Mouse (Mus musculus) macrophage (primary cell): ENCODE results near the gene Coil. TPM values are rescaled to one million over a fixed set of nuclear protein-coding genes. Genes with fewer than 3 reads are reported as not detected.
"Not testable (repeated sequence)": the region's sequence is repeated elsewhere in the genome, so short reads cannot be mapped to it uniquely, and the experiment has no call there.

Experiments
- H3K27ac ChIP-seq: fragments of 350-480 bp; formaldehyde crosslinking; 2 replicates; pipeline ENCODE4 v1.9.0; 2021
- H3K36me3 ChIP-seq: fragments of 350-480 bp; formaldehyde crosslinking; 2 replicates; pipeline ENCODE4 v1.9.0; 2021; ENCODE audit errors: inconsistent target
- H3K4me3 ChIP-seq: fragments of 350-480 bp; formaldehyde crosslinking; 2 replicates; pipeline ENCODE4 v1.9.0; 2021; ENCODE audit errors: inconsistent target
- H3K79me2 ChIP-seq: fragments of 350-480 bp; formaldehyde crosslinking; 2 replicates; pipeline ENCODE4 v1.9.0; 2021; ENCODE audit errors: inconsistent target
- WGBS: methylation state at CpG from one replicate; pipeline ENCODE4 v1.1.7; 2026; ENCODE audit warnings: inconsistent platforms; ENCODE audit not compliant: missing documents; 5-methylcytosine and 5-hydroxymethylcytosine counted together
- polyA plus RNA-seq: library from polyadenylated mRNA; stranded (reverse); fragments of 250-400 nt; gene quantifications from 3 replicates; pipeline ENCODE4 v1.2.4, GENCODE M21; 2018; ENCODE audit warnings: inconsistent platforms

Gene Coil
- polyA plus RNA-seq, 1 experiment from 2014 or later, result 5.1 TPM

DNA sequence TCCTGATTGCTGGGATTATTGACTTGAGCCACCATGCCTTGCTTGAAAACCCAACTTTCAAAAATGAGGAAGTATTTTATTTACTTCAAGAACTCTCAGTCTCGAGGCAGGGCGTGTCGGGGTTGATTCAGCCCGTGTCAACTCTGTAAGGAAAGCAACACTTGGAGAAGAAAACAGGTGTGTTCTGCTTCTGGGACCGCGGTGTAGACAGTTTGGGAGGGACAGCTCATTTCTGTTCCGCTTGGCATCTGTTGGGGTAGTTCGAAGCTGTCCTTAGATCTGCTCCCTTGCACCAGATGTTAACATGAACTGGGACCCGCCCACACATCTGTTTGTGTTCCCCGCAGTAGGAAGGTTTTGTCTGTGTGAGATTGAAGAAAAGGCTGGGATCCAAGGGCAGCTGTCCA lies 57.9 kb downstream of the Coil start:
- 9% methylated on average over 10 of the region's 10 CpGs for WGBS
- Histone ChIP-seq H3K79me2 (peaks cover 6% of the 10 kb centered on the region; the same call in 1 of the 2 replicates), H3K36me3 (no peaks in the 10 kb centered on the region), H3K27ac (peak overlapping the region; percentile 81), H3K4me3 (peak overlapping the region; percentile 1; the same call in 1 of the 2 replicates)

DNA sequence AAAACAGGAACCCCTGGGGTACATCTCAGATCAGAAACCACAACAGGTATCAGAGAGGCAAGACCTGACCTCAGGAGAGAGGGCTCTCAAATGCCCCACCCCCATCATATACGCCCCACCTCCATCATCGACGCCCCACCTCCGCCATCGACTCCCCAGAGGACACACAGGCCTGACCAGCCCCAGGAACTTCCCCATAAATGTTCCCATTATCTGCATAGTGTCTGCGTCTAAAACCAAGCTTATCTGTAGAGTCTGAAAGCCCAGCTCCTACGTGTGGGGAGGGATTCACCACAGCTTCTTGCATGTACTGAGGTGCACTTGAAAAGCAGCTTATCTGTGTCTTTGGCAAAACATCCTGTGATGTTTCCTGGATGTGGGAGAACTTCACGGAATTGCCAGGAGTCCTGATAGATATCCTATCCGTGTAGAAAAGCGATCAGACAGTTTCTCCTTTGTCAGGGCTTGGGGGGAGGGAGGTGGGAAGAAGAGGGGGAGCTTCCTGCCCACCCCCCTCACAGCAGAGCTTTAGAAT lies 58.9 kb downstream of the Coil start:
- Histone ChIP-seq H3K4me3 (no peak overlapping the region), H3K79me2 (peaks cover 6% of the 10 kb centered on the region; the same call in 1 of the 2 replicates), H3K27ac (peak overlapping the region; percentile 81), H3K36me3 (no peaks in the 10 kb centered on the region)
- WGBS, result 27% methylated on average over 9 of the region's 10 CpGs

DNA sequence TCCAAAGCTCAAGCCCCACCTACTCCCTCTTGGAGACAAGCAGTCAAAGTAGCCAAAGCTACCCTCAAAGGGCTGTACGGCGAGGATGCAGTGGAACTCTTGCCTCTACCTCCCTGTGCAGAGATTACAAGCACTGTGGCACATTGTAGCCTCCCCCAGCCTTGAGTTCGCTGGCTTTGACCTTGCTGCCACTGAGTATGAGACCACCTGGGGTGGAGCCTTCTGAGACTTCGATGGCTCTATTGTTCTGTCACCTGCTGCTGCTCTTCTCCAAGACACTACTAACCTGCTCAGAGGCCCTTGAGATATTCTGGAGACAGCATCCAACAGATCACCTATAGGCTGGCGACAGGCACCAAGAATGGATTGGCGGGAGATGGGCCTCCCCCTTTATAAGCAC lies 60.5 kb downstream of the Coil start:
- Histone ChIP-seq H3K79me2 (peaks cover 6% of the 10 kb centered on the region; the same call in 1 of the 2 replicates), H3K36me3 (no peaks in the 10 kb centered on the region), H3K27ac (peak overlapping the region; percentile 48), H3K4me3 (no peak overlapping the region)
- 95% methylated on average over 6 of the region's 6 CpGs for WGBS

DNA sequence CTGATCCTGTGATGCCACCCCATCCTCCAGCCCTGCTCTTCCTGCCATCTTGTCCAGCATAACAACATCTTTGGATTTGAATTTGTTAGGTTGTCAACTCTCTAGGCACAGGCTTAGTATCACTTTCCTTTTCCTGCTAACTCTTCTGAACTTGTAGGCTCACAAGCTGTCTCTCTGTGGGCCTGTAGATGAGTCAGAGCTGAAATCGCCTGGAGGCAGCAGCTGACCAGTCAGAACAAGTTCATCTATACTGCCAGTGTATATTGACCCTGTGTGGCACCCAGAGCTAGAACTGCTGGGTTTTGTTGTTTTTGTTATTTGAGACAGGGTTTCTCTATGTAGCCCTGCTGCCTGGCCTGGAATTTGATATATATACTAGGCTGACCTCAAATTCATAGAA lies 61.1 kb downstream of the Coil start:
- Histone ChIP-seq H3K79me2 (peaks cover 6% of the 10 kb centered on the region; the same call in 1 of the 2 replicates), H3K27ac (peak overlapping the region; percentile 48), H3K4me3 (no peak overlapping the region), H3K36me3 (no peaks in the 10 kb centered on the region)
- 29% methylated on average over 1 of the region's 1 CpGs for WGBS

DNA sequence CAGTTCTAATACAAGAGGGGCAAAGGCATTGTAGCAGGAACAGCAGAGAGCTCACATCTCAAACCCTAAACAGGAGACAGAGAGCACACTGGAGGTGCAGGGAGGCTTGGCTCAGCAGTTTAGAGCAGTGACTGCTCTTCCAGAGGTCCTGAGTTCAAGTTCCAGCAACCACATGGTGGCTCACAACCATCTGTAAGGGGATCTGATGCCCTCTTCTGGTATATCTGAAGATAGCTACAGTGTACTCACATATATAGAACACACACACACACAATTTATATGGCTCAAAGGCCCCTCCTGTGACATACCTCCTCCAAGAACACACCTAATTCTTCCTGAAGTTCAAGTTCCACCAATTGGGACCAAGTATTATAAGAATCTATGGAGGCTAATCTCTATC lies 64.5 kb downstream of the Coil start:
- Histone ChIP-seq H3K79me2 (peaks cover 6% of the 10 kb centered on the region; the same call in 1 of the 2 replicates), H3K4me3 (no peak overlapping the region), H3K36me3 (no peaks in the 10 kb centered on the region), H3K27ac (no peak overlapping the region)

DNA sequence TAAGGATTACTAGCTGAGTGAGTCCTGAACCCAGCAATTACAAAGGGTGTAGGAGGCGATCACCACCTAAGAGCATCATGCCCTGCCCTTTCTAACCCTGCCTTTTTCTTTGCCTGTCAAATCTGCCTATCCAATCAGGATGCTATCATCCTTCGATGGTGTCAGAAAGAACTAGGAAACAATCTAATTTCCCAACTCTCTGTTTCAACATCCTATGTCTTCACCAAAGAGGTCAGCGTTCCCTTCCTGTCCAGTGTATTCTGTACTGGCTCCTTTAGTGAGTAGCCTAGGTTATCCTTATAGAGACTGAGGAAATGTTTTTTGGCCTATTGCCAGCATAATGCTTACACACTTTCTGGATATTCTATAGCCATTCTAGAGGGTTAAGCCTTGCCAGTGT lies 65.5 kb downstream of the Coil start:
- peaks cover 4% of the 10 kb centered on the region; the same call in 1 of the 2 replicates for H3K36me3 ChIP-seq
- H3K27ac ChIP-seq, result no peak overlapping the region
- 55% methylated on average over 3 of the region's 3 CpGs for WGBS
- no peak overlapping the region for H3K4me3 ChIP-seq
- no peaks in the 10 kb centered on the region; the same call in 1 of the 2 replicates for H3K79me2 ChIP-seq

DNA sequence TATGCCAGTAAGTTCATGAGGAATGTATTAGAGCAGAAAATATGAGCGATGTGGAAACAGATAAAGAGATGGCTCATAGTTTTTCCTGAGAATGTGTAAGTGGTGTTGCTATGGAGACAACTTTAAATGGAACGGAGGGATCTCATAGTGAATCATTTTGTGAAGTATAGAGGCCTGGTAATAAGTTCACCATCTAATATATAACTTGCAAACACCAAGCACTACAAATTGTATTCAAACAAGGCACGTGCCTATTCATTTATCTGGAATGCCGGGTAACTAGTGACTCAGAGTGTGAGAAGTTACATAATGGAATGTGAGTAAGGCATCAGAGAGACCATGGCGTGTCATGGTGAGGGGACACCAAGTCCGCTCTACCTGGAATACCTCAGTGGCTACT lies 68.4 kb downstream of the Coil start:
- WGBS, result 82% methylated on average over 6 of the region's 6 CpGs
- no peaks in the 10 kb centered on the region for H3K79me2 ChIP-seq
- no peak overlapping the region for H3K27ac ChIP-seq
- peaks cover 27% of the 10 kb centered on the region for H3K36me3 ChIP-seq
- no peak overlapping the region for H3K4me3 ChIP-seq

DNA sequence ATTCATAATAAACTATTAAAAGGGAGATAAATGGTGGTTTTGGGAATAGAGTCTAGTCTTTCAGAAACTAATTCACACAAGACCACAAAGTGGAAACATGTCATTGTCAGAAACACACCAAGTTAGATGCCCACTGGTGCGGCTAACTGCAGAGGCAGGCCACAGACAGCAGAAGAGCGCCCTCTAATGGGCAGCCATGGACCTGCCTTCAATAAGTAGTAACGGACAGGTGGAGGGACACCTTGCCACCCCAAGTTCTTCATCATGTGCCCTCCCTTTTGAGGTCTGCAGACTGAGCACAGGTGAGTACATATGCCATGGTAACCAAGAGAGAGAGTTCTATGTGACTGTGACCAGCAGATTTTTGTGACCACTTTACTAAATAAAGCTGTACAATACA lies 69.3 kb downstream of the Coil start:
- WGBS, result 41% methylated on average over 3 of the region's 3 CpGs
- Histone ChIP-seq H3K4me3 (no peak overlapping the region), H3K36me3 (peaks cover 30% of the 10 kb centered on the region), H3K79me2 (no peaks in the 10 kb centered on the region), H3K27ac (no peak overlapping the region)

DNA sequence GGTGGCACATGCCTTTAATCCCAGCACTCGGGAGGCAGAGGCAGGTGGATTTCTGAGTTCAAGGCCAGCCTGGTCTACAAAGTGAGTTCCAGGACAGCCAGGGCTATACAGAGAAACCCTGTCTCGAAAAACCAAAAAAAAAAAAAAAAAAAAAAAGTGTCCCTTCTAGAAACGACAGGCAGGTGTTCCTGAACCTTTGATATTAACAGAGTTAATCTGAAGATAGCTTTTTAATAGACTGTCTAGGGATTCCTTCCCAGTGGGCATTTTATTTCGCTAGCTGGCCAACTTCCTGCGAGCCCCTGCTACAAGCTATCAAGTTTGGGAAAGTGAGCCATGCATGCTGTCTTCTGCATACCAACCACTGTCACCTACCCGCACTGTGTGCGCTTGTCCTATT lies 71.0 kb downstream of the Coil start:
- peaks cover 36% of the 10 kb centered on the region for H3K36me3 ChIP-seq
- H3K4me3 ChIP-seq, H3K27ac ChIP-seq, H3K79me2 ChIP-seq: not testable (repeated sequence)
- 94% methylated on average over 5 of the region's 7 CpGs for WGBS

Other genes starting within 250 kb of the Coil start
- 4.9 to 14.0 TPM (median 5.7 TPM) in 3 replicates for gene Akap1, start 105.7 kb upstream of the Coil start, polyA plus RNA-seq
- gene Scpep1, start 14.8 kb upstream of the Coil start, polyA plus RNA-seq, result 284 to 556 TPM (median 477 TPM) in 3 replicates
- not detected in 3 replicates for gene Elobl, start 3.3 kb upstream of the Coil start, polyA plus RNA-seq
- 66.7 to 127 TPM (median 117 TPM) in 3 replicates for gene Trim25, start 29.1 kb downstream of the Coil start, polyA plus RNA-seq
- gene Dgke, start 96.6 kb downstream of the Coil start, polyA plus RNA-seq, result 3.6 to 6.2 TPM (median 4.9 TPM) in 3 replicates
- gene Gm525, start 103.6 kb downstream of the Coil start, polyA plus RNA-seq, result not detected in 3 replicates